Mouse (Mus musculus) liver, embryonic 14 days (tissue): ENCODE data around the gene Gm20823. TPM values are rescaled to one million over a fixed set of nuclear protein-coding genes. Genes with fewer than 3 reads are reported as not detected.

ENCODE experiments used
- polyA plus RNA-seq: library from polyadenylated mRNA; depleted of rRNA; stranded (reverse); fragments of >200 nt; gene quantifications from 2 replicates; pipeline ENCODE4 v1.2.3, GENCODE M21; 2012; rRNA removed

Gm20823 gene
- polyA plus RNA-seq = not detected in 2 replicates

DNA sequence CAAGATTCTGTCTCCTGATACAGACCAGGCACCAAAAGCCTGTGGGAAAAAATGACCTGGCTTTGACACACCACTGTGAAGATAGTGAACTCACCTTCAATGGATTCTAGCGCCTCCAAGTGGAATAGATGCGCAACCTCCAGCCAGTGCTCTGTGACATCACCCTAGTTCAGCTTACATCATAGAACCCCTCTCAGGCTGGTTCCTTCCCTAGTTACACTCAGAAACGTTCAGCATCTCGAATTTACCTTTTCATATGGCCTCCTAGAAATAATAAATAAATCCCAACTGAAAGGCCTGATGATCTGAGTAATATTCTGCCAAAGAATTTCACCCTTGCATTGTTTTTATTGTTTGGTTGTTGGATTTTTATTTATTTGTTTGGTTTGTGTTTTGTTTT is at the start of gene Gm20823:
Gene Gm20823, minus strand, starts transcription at position 101 of the 400 bp plus-strand sequence.

